Comparison of ENCODE assay signal across 8 mouse cellular contexts in genomic region chr11:30953469-30954154, GRCm38 (mm10). TPM values are rescaled to one million over a fixed set of nuclear protein-coding genes. Genes with fewer than 3 reads are reported as not detected.
A peak's percentile ranks its signal among the peaks of the same experiment; 100 is the strongest.
DNase-seq lines count a peak whose midpoint lies in the region; ATAC-seq and TF ChIP-seq lines count a peak whose summit lies in the region.

No protein-coding gene starts in this region.

- no peaks in the 10 kb centered on the region for H3K9me3 ChIP-seq in G1E (replicated peaks)
- peaks cover 3% of the 10 kb centered on the region; the same call in 1 of the 2 replicates for H3K9me3 ChIP-seq in forebrain, embryonic 14.5 days (replicated peaks; ENCODE audit: control insufficient read depth, low read length)
- no peaks in the 10 kb centered on the region for H3K9me3 ChIP-seq in lung, embryonic 15.5 days

- peak; percentile 54 for ATAC-seq in G1E (ENCODE audit: extremely low read depth, insufficient number of reproducible peaks, low FRiP score, poor library complexity, severe bottlenecking)
- peak; percentile 92 for ATAC-seq in forebrain, embryonic 14.5 days
- peak; percentile 92 for ATAC-seq in lung, embryonic 15.5 days (ENCODE audit: borderline replicate concordance, extremely low read depth, low FRiP score, low TSS enrichment)

- H3K36me3 ChIP-seq in G1E (replicated peaks), result peaks cover 34% of the 10 kb centered on the region
- H3K36me3 ChIP-seq in forebrain, embryonic 14.5 days (ENCODE audit: control insufficient read depth, insufficient read depth, low read length), result peaks cover 25% of the 10 kb centered on the region
- peaks cover 25% of the 10 kb centered on the region for H3K36me3 ChIP-seq in lung, embryonic 15.5 days

- intact Hi-C loops in heart, postnatal 25 days (cut with DNase I), result loop anchor here (2.0 kb wide), 1 partner anchor 29 kb away; no protein-coding TSS in a partner anchor

- peaks cover 16% of the 10 kb centered on the region for H3K4me1 ChIP-seq in G1E (ENCODE audit: insufficient read depth, low read depth, low read length)
- H3K4me1 ChIP-seq in forebrain, embryonic 14.5 days (ENCODE audit: control insufficient read depth, insufficient read depth, low read length), result peaks cover 6% of the 10 kb centered on the region
- peaks cover 12% of the 10 kb centered on the region for H3K4me1 ChIP-seq in lung, embryonic 15.5 days

- WGBS in forebrain, embryonic 14.5 days, result under 1% methylated on average over 20 of the region's 32 CpGs
- 4% methylated on average over 30 of the region's 32 CpGs for WGBS in lung, embryonic 15.5 days

- H3K4me3 ChIP-seq in G1E (ENCODE audit: low read depth, low read length), result peak overlapping the region; percentile 89
- peak overlapping the region; percentile 68 for H3K4me3 ChIP-seq in forebrain, embryonic 14.5 days (ENCODE audit: low read depth, low read length)
- H3K4me3 ChIP-seq in layer of hippocampus, adult 2 months, result peak overlapping the region; percentile 98
- H3K4me3 ChIP-seq in lung, embryonic 15.5 days, result peak overlapping the region; percentile 93

- H3K27ac ChIP-seq in forebrain, embryonic 14.5 days (ENCODE audit: low read depth, low read length), result peak overlapping the region; percentile 78
- peak overlapping the region; percentile 96 for H3K27ac ChIP-seq in layer of hippocampus, adult 2 months
- H3K27ac ChIP-seq in lung, embryonic 15.5 days, result peak overlapping the region; percentile 83

- H3K27me3 ChIP-seq in G1E (ENCODE audit: insufficient read depth, low read length), result no peaks in the 10 kb centered on the region
- no peaks in the 10 kb centered on the region for H3K27me3 ChIP-seq in forebrain, embryonic 14.5 days (replicated peaks; ENCODE audit: control insufficient read depth, insufficient read depth, low read length)
- H3K27me3 ChIP-seq in lung, embryonic 15.5 days, result no peaks in the 10 kb centered on the region

- H3K4me2 ChIP-seq in forebrain, embryonic 14.5 days (ENCODE audit: low read length), result peak overlapping the region; percentile 58
- H3K4me2 ChIP-seq in lung, embryonic 15.5 days, result peak overlapping the region; percentile 55

- TF ChIP-seq CTCF in G1E (IDR thresholded peaks at IDR 0.05; ENCODE audit: low read depth, low read length), result no peak
- peak; percentile 48 for TF ChIP-seq CTCF in layer of hippocampus, adult 2 months (conservative IDR thresholded peaks at IDR 0.05)

- H3K9ac ChIP-seq in forebrain, embryonic 14.5 days (ENCODE audit: low read length), result peak overlapping the region; percentile 75
- peak overlapping the region; percentile 84 for H3K9ac ChIP-seq in lung, embryonic 15.5 days

- DNase-seq in G1E (ENCODE audit: low spot score), result peak; percentile 51
- peak; percentile 45 for DNase-seq in cerebellum, adult 11 months
- peak; percentile 58 for DNase-seq in forebrain, embryonic 14.5 days (ENCODE audit: low spot score)
- peak; percentile 7 for DNase-seq in heart, postnatal 25 days (ENCODE audit: low spot score)
- DNase-seq in layer of hippocampus, adult 2 months (ENCODE audit: low spot score in 2 of 2), result peak; percentile 7 to 17
- peak; percentile 5 for DNase-seq in ovary, adult 18-20 months (ENCODE audit: low spot score)
- DNase-seq in thymus, postnatal 14 days, result peak; percentile 70

RNA-seq across cellular contexts. Expression of gene Erlec1, which starts 0.5 kb away (rescaled TPM):
- 70.1 and 76.1 TPM in 2 replicates for total RNA-seq in G1E (2014; fragmentation: Nextera tagmentation)
- total RNA-seq in G1E (2017), result 30.3 TPM in 2 replicates
- polyA plus RNA-seq in G1E (2012), result 11.7 and 12.6 TPM in 2 replicates
- polyA plus RNA-seq in forebrain, embryonic 14.5 days (2014; fragmentation: Nextera tagmentation; extraction: Ambion mirVana), result 7.6 and 10.7 TPM in 2 replicates
- total RNA-seq in heart, postnatal 25 days (2021), result 10 to 100 TPM; 33.9 to 39.1 TPM
- 10 to 100 TPM; 52.7 to 56.8 TPM for total RNA-seq in layer of hippocampus, adult 2 months (2021)
- 10.4 and 10.9 TPM in 2 replicates for polyA plus RNA-seq in lung, embryonic 15.5 days (2015; fragmentation: Nextera tagmentation; extraction: Ambion mirVana)

RNA-seq across cellular contexts. Expression of gene Chac2, which starts 32.5 kb away (rescaled TPM):
- total RNA-seq in G1E (2014; fragmentation: Nextera tagmentation), result 16.0 and 18.1 TPM in 2 replicates
- 43.1 and 56.1 TPM in 2 replicates for total RNA-seq in G1E (2017)
- 1.6 and 3.2 TPM in 2 replicates for polyA plus RNA-seq in G1E (2012)
- polyA plus RNA-seq in forebrain, embryonic 14.5 days (2014; fragmentation: Nextera tagmentation; extraction: Ambion mirVana), result 24.4 and 28.7 TPM in 2 replicates
- 10 to 100 TPM; 24.8 to 25.3 TPM for total RNA-seq in heart, postnatal 25 days (2021)
- 10 to 100 TPM; 12.7 to 14.6 TPM for total RNA-seq in layer of hippocampus, adult 2 months (2021)
- 16.3 and 16.9 TPM in 2 replicates for polyA plus RNA-seq in lung, embryonic 15.5 days (2015; fragmentation: Nextera tagmentation; extraction: Ambion mirVana)

Comparison
In these comparisons a context has a peak if more than half of its experiments do, and no peak if none do; other contexts are left out.
1. Peak in every context shown above with its lines: DNase-seq, ATAC-seq, H3K4me3 ChIP-seq and H3K27ac ChIP-seq.
2. DNase-seq: peak in every context shown above with its lines; median percentile 70 in thymus, postnatal 14 days; 58 in forebrain, embryonic 14.5 days; 51 in G1E; 45 in cerebellum, adult 11 months; 12 in layer of hippocampus, adult 2 months; 7 in heart, postnatal 25 days; 5 in ovary, adult 18-20 months.